Mouse (Mus musculus) testis, adult 2 months (tissue): ENCODE results near the gene Hist1h2bc. TPM values are rescaled to one million over a fixed set of nuclear protein-coding genes. Genes with fewer than 3 reads are reported as not detected.
"Not testable (repeated sequence)": the region's sequence is repeated elsewhere in the genome, so short reads cannot be mapped to it uniquely, and the experiment has no call there.

ENCODE experiments used
- H3K27ac ChIP-seq: fragments of 200-500 bp; 2 replicates; pipeline ENCODE4 v1.5.1; 2012; ENCODE audit warnings: low read depth, low read length; ENCODE audit not compliant: control insufficient read depth, insufficient read depth
- H3K27me3 ChIP-seq: fragments of 200-500 bp; 2 replicates; pipeline ENCODE4 v1.6.1; 2012; ENCODE audit warnings: mild to moderate bottlenecking, low read length, moderate library complexity; ENCODE audit not compliant: control insufficient read depth, insufficient read depth
- H3K36me3 ChIP-seq: fragments of 200-500 bp; 2 replicates; pipeline ENCODE4 v1.6.1; 2012; ENCODE audit warnings: mild to moderate bottlenecking, low read length; ENCODE audit not compliant: control insufficient read depth, insufficient read depth
- H3K4me1 ChIP-seq: fragments of 200-500 bp; 2 replicates; pipeline ENCODE4 v1.6.1; 2012; ENCODE audit warnings: low read length; ENCODE audit not compliant: control insufficient read depth, insufficient read depth
- H3K4me3 ChIP-seq: fragments of 200-500 bp; 2 replicates; pipeline ENCODE4 v1.5.1; 2012; ENCODE audit warnings: low read depth, mild to moderate bottlenecking, low read length, moderate library complexity, mixed read lengths; ENCODE audit not compliant: control insufficient read depth
- CTCF ChIP-seq: fragments of 200-500 bp; IDR thresholded peaks from 2 replicates; pipeline ENCODE4 v1.5.1; 2012; ENCODE audit warnings: low read depth, mild to moderate bottlenecking, inconsistent platforms, low read length, moderate library complexity; ENCODE audit not compliant: control insufficient read depth, insufficient read depth, insufficient replicate concordance
- POLR2A ChIP-seq: fragments of 200-500 bp; IDR thresholded peaks from 2 replicates; pipeline ENCODE4 v1.6.1; 2012; ENCODE audit warnings: low read depth, mild to moderate bottlenecking, inconsistent platforms, low read length, moderate library complexity; ENCODE audit not compliant: control insufficient read depth
- polyA plus RNA-seq: library from polyadenylated mRNA; depleted of rRNA; stranded (reverse); fragments of >200 nt; gene quantifications from 2 replicates; pipeline ENCODE4 v1.2.3, GENCODE M21; 2012

Hist1h2bc gene
- polyA plus RNA-seq, 1 experiment = 17.8 TPM

GRCm38 (mm10) chr13:23700786-23701520, 17.0 kb downstream of the Hist1h2bc start:
- H3K4me1 ChIP-seq = peaks cover 5% of the 10 kb centered on the region
- no peak overlapping the region for H3K4me3 ChIP-seq
- H3K36me3 ChIP-seq = no peaks in the 10 kb centered on the region
- no peaks in the 10 kb centered on the region for H3K27me3 ChIP-seq
- H3K27ac ChIP-seq = no peak overlapping the region
- TF ChIP-seq CTCF (peak; percentile 30; the same call in 1 of the 2 replicates), POLR2A (no peak)

- H3K27me3 ChIP-seq = no peaks in the 10 kb centered on the region
- TF ChIP-seq POLR2A (no peak), CTCF (no peak)
- no peaks in the 10 kb centered on the region for H3K36me3 ChIP-seq
- H3K4me3 ChIP-seq = no peak overlapping the region
- no peaks in the 10 kb centered on the region; the same call in 1 of the 2 replicates for H3K4me1 ChIP-seq
- no peak overlapping the region for H3K27ac ChIP-seq
These were observed 18.2 kb downstream of the Hist1h2bc start for GRCm38 (mm10) chr13:23702220-23702619.

GRCm38 (mm10) chr13:23702801-23703200, 18.8 kb downstream of the Hist1h2bc start:
- not testable (repeated sequence) for H3K36me3 ChIP-seq, H3K4me1 ChIP-seq, H3K27me3 ChIP-seq, H3K27ac ChIP-seq, H3K4me3 ChIP-seq

GRCm38 (mm10) chr13:23705751-23706356, 21.9 kb downstream of the Hist1h2bc start:
- TF ChIP-seq POLR2A = no peak
- TF ChIP-seq CTCF = no peak
- Histone ChIP-seq H3K27me3 (no peaks in the 10 kb centered on the region), H3K4me3 (no peak overlapping the region), H3K4me1 (peaks cover 6% of the 10 kb centered on the region), H3K36me3 (no peaks in the 10 kb centered on the region), H3K27ac (no peak overlapping the region)

- no peak for TF ChIP-seq CTCF
- TF ChIP-seq POLR2A = no peak
- Histone ChIP-seq H3K36me3 (no peaks in the 10 kb centered on the region), H3K4me3 (no peak overlapping the region), H3K4me1 (peaks cover 6% of the 10 kb centered on the region), H3K27me3 (no peaks in the 10 kb centered on the region), H3K27ac (no peak overlapping the region)
These were observed 22.8 kb downstream of the Hist1h2bc start for GRCm38 (mm10) chr13:23706771-23707170.

GRCm38 (mm10) chr13:23708041-23708440, 24.0 kb downstream of the Hist1h2bc start:
- no peak overlapping the region for H3K27ac ChIP-seq
- peaks cover 6% of the 10 kb centered on the region for H3K4me1 ChIP-seq
- H3K27me3 ChIP-seq = no peaks in the 10 kb centered on the region
- H3K4me3 ChIP-seq = no peak overlapping the region
- no peaks in the 10 kb centered on the region for H3K36me3 ChIP-seq
- no peak for TF ChIP-seq POLR2A
- TF ChIP-seq CTCF = no peak

- TF ChIP-seq CTCF (no peak), POLR2A (no peak)
- H3K4me3 ChIP-seq = no peak overlapping the region
These were observed 24.7 kb downstream of the Hist1h2bc start for GRCm38 (mm10) chr13:23708654-23709053.

DNA sequence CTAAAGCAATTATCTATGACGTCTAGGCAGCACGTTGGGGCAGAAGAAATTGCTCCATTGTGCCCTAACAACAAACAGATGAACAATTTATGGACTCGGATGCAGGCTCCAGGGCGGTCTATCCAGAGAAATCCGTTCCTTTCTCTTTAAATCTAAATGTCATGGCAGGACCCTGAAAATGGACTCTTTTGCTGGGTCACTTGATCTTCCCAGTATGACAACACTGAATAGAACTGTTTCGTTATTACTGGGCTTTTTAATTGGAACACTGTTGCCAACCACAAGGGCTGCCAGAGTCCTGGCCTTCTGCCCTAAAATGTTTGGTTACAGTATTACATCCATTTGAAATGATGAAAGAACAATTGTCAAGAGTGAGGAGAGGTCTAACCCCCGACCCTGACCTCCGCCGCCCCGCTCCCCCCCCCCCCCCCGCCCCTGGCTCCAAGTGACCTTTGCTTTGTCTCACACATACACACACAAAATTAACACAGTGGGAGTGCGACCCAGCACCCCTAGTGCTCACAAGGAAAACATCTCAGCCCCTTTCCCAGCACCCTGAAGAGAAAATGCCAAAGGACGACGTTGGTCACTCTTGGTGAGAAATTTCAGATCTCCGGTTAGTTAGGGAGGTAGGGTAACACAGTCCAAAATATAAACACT, 25.8 kb downstream of the Hist1h2bc start:
- Histone ChIP-seq H3K4me3 (peak overlapping the region; percentile 79), H3K27ac (peak overlapping the region; percentile 50), H3K36me3 (no peaks in the 10 kb centered on the region), H3K27me3 (no peaks in the 10 kb centered on the region), H3K4me1 (peaks cover 6% of the 10 kb centered on the region)
- TF ChIP-seq CTCF = no peak
- TF ChIP-seq POLR2A = no peak

More at GRCm38 (mm10) chr13:23708654-23709053, 24.7 kb downstream of the Hist1h2bc start:
- Histone ChIP-seq H3K4me1 (peaks cover 6% of the 10 kb centered on the region), H3K27ac (no peak overlapping the region), H3K36me3 (no peaks in the 10 kb centered on the region), H3K27me3 (no peaks in the 10 kb centered on the region)
